Mouse (Mus musculus): Measurements from ENCODE around the gene Atox1. TPM values are rescaled to one million over a fixed set of nuclear protein-coding genes. Genes with fewer than 3 reads are reported as not detected.

Atox1 gene
- total and polyA plus RNA-seq, 3 experiments: 258 to 365 TPM; not detected in 1

DNA sequence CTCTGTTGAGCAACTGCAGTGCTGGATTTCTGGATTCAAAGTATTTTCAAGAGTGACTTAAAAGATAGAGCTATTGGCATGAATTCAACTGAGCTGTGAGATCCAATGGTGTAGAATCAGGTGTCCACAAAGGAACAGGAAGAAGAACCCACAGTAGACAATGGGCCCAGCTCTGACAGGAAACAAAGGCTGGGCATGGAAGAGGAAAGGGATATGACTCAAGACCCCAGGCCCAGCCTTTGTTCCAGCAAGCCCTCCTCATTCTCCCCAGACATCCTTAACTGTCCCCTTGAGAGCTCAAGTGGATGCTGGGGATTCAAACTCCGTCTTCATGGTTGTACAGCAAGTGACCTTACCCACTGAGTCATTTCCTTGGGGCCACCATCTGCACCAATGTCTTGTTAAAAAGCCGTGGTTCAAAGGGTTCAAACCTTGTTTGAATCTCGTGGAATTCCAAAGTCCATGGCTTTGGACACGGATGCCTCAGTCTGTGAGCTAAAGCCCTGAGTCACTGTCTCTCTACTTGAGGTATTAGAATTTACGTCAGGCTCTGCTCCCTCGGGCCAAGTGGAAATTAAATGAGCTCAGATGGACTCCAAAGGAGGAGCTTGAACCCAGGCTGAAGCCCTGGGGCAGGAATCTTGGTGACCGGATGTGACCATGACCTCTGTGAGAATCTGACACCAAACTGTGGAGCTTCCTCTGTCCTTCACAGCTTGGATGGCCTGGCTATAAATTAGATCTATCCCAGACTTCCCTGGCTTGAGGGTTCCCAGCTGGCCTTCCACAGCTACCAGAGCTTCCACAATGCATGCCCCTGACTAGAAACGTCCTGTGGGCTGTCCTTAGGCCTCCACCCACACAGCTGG lies 55.2 kb downstream of the Atox1 start:
- Histone ChIP-seq H3K9me3 (replicated peaks; ENCODE audit: insufficient read depth, low read length) (no peaks in the 10 kb centered on the region), H3K36me3 (ENCODE audit: control insufficient read depth in 1 of 2, insufficient read depth in 2 of 2, low read length in 2 of 2) (no peaks in the 10 kb centered on the region), H3K9ac (ENCODE audit: control insufficient read depth, low read depth, low read length, poor library complexity, severe bottlenecking) (no peak overlapping the region), H3K4me3 (ENCODE audit: control insufficient read depth in 1 of 2, insufficient read depth in 1 of 2, low read depth in 2 of 2, low read length in 2 of 2) (no peak overlapping the region), H3K27me3 (ENCODE audit: control insufficient read depth in 1 of 2, insufficient read depth in 2 of 2, low read length in 2 of 2) (peaks cover under 1 to 2% of the 10 kb centered on the region in 2 experiments; a peak in 3 of 4 replicates), H3K79me2 (ENCODE audit: control insufficient read depth, insufficient read depth, low read length, poor library complexity) (no peaks in the 10 kb centered on the region), H3K27ac (ENCODE audit: control insufficient read depth, low read depth, low read length) (no peak overlapping the region), H3K4me1 (ENCODE audit: control insufficient read depth in 1 of 2, insufficient read depth in 2 of 2, low read length in 2 of 2) (no peaks in the 10 kb centered on the region)
- TF ChIP-seq POLR2AphosphoS2 (IDR thresholded peaks at IDR 0.05; ENCODE audit: low read length) (no peak), UBTF (IDR thresholded peaks at IDR 0.05; ENCODE audit: borderline replicate concordance, insufficient read depth, low read depth, low read length) (no peak), JUND (IDR thresholded peaks at IDR 0.05; ENCODE audit: low read depth, low read length) (no peak), MXI1 (IDR thresholded peaks at IDR 0.05; ENCODE audit: low read depth, low read length) (no peak), MYC (IDR thresholded peaks at IDR 0.05; ENCODE audit: low read depth, low read length) (no peak), CTCF (IDR thresholded peaks at IDR 0.05 in 2 of 3, conservative IDR thresholded peaks at IDR 0.05 in 1 of 3; ENCODE audit: control insufficient read depth in 1 of 3, insufficient read depth in 1 of 3, low read depth in 2 of 3, low read length in 3 of 3, poor library complexity in 1 of 3, severe bottlenecking in 1 of 3) (no peak), SMC3 (IDR thresholded peaks at IDR 0.05; ENCODE audit: low read depth, low read length) (no peak), MAX (IDR thresholded peaks at IDR 0.05; ENCODE audit: low read length) (no peak), ELF1 (IDR thresholded peaks at IDR 0.05; ENCODE audit: low read depth, low read length) (no peak), TBP (IDR thresholded peaks at IDR 0.05; ENCODE audit: low read depth, low read length) (no peak), EP300 (IDR thresholded peaks at IDR 0.05; ENCODE audit: low read depth in 1 of 2, low read length in 2 of 2) (no peak), USF2 (IDR thresholded peaks at IDR 0.05; ENCODE audit: borderline replicate concordance in 1 of 2, insufficient read depth in 1 of 2, low read depth in 1 of 2, low read length in 2 of 2) (no peak), E2F4 (IDR thresholded peaks at IDR 0.05; ENCODE audit: borderline replicate concordance, low read depth, low read length) (no peak), KAT2A (conservative IDR thresholded peaks at IDR 0.05; ENCODE audit: low read depth, low read length) (no peak), HCFC1 (IDR thresholded peaks at IDR 0.05; ENCODE audit: low read depth, low read length) (no peak), ZMIZ1 (IDR thresholded peaks at IDR 0.05; ENCODE audit: low read depth, low read length) (no peak)
- no peak for DNase-seq (ENCODE audit: low read depth, low spot score)

GRCm38 (mm10) chr11:55404659-55405457 lies 56.2 kb downstream of the Atox1 start:
- H3K79me2 ChIP-seq (ENCODE audit: control insufficient read depth, insufficient read depth, low read length, poor library complexity): no peaks in the 10 kb centered on the region
- no peaks in the 10 kb centered on the region; a peak in 1 of 4 replicates for H3K27me3 ChIP-seq (ENCODE audit: control insufficient read depth in 1 of 2, insufficient read depth in 2 of 2, low read length in 2 of 2)
- no peaks in the 10 kb centered on the region for H3K9me3 ChIP-seq (replicated peaks; ENCODE audit: insufficient read depth, low read length)
- no peak overlapping the region for H3K4me3 ChIP-seq (ENCODE audit: control insufficient read depth in 1 of 2, insufficient read depth in 1 of 2, low read depth in 2 of 2, low read length in 2 of 2)
- no peaks in the 10 kb centered on the region for H3K36me3 ChIP-seq (ENCODE audit: control insufficient read depth in 1 of 2, insufficient read depth in 2 of 2, low read length in 2 of 2)
- TF ChIP-seq E2F4 (IDR thresholded peaks at IDR 0.05; ENCODE audit: borderline replicate concordance, low read depth, low read length) (no peak), GATA1 (IDR thresholded peaks at IDR 0.05; ENCODE audit: low read depth, low read length) (no peak), ELF1 (IDR thresholded peaks at IDR 0.05; ENCODE audit: low read depth, low read length) (no peak), SMC3 (IDR thresholded peaks at IDR 0.05; ENCODE audit: low read depth, low read length) (no peak), MYC (IDR thresholded peaks at IDR 0.05; ENCODE audit: low read depth, low read length) (no peak), CHD2 (IDR thresholded peaks at IDR 0.05; ENCODE audit: low read length) (no peak), MAZ (IDR thresholded peaks at IDR 0.05; ENCODE audit: low read depth, low read length) (no peak), TAL1 (IDR thresholded peaks at IDR 0.05; ENCODE audit: low read length) (no peak), POLR2AphosphoS2 (IDR thresholded peaks at IDR 0.05; ENCODE audit: low read length) (no peak), EP300 (IDR thresholded peaks at IDR 0.05; ENCODE audit: low read depth in 1 of 2, low read length in 2 of 2) (no peak), MAX (IDR thresholded peaks at IDR 0.05; ENCODE audit: low read length) (no peak), MEF2A (IDR thresholded peaks at IDR 0.05; ENCODE audit: extremely low read depth, insufficient replicate concordance, low read depth, low read length, poor library complexity, severe bottlenecking) (no peak), HCFC1 (IDR thresholded peaks at IDR 0.05; ENCODE audit: low read depth, low read length) (no peak), NRF1 (IDR thresholded peaks at IDR 0.05; ENCODE audit: insufficient read depth, low read depth, low read length, poor library complexity, severe bottlenecking) (no peak), TCF12 (IDR thresholded peaks at IDR 0.05; ENCODE audit: low read depth, low read length) (no peak), JUND (IDR thresholded peaks at IDR 0.05; ENCODE audit: low read depth, low read length) (no peak), USF1 (IDR thresholded peaks at IDR 0.05; ENCODE audit: low read depth, low read length) (no peak), CHD1 (IDR thresholded peaks at IDR 0.05; ENCODE audit: low read depth, low read length) (no peak), ZNF384 (IDR thresholded peaks at IDR 0.05; ENCODE audit: low read depth, low read length) (no peak), MXI1 (IDR thresholded peaks at IDR 0.05; ENCODE audit: low read depth, low read length) (no peak)
- no peaks in the 10 kb centered on the region for H3K4me1 ChIP-seq (ENCODE audit: control insufficient read depth in 1 of 2, insufficient read depth in 2 of 2, low read length in 2 of 2)
- no peak for DNase-seq (ENCODE audit: low read depth, low spot score)
- no peak overlapping the region for H3K27ac ChIP-seq (ENCODE audit: control insufficient read depth, low read depth, low read length)
- H3K9ac ChIP-seq (ENCODE audit: control insufficient read depth, low read depth, low read length, poor library complexity, severe bottlenecking): no peak overlapping the region

All from MEL (cell line).